Mouse (Mus musculus): ENCODE measurements at regions not wholly inside any gene's neighbourhood (a gene's known extent, or its start where the extent isn't known, plus 50 kb on each side); places are given as distances from the start of the nearest gene placed in this dataset.
"Not testable (repeated sequence)": the region's sequence is repeated elsewhere in the genome, so short reads cannot be mapped to it uniquely, and the experiment has no call there.

DNA sequence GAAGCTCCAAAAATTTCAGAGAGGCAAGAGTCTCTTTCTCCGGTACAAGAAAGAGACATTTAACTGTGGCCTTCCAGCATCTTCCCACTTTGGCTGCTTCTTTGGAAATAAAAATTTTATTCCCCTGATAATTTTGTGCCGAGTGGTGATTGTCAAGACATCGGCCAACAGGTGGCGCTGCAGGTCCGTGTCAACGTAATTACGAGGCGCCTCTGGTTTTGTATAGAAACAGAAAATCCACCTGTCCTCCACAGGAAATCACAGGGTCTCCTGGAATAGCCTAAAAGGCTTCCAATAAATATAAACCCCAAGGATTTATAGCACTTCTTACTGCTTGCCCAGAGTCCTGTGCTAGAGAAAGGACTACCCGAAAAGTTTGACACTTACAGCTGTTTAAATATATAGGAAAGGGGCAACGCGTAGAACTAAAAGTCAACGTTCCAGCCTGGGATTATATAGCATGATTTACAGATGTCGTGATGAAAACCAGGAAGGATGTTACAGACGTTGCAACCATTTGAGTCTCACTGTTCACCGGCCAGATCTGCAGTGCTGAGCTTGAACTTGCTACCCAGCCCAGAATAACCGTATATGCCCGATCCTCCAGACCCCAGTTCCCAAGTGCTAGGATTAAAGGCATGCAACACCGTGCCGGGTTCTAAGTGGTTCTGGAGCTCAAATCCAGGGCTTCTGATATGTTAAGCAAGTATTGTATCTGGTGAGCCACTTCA lies 251.3 kb upstream of the Tgfbr2 start:
- peak; percentile 93 to 95 for DNase-seq

GRCm38 (mm10) chr9:116425400-116425799 lies 250.2 kb upstream of the Tgfbr2 start:
- not testable (repeated sequence) for DNase-seq

- DNase-seq: peak in 1 of 2 experiments; percentile 9
Observed at GRCm38 (mm10) chr9:116415021-116415420, 239.9 kb upstream of the Tgfbr2 start.

- peak in 1 of 2 experiments; percentile 22 for DNase-seq
Observed at GRCm38 (mm10) chr9:116411067-116411466, 235.9 kb upstream of the Tgfbr2 start.

GRCm38 (mm10) chr9:116410461-116410860 lies 235.3 kb upstream of the Tgfbr2 start:
- DNase-seq: no peak

- no peak for DNase-seq
Observed at GRCm38 (mm10) chr9:116408116-116408515, 233.0 kb upstream of the Tgfbr2 start.

DNA sequence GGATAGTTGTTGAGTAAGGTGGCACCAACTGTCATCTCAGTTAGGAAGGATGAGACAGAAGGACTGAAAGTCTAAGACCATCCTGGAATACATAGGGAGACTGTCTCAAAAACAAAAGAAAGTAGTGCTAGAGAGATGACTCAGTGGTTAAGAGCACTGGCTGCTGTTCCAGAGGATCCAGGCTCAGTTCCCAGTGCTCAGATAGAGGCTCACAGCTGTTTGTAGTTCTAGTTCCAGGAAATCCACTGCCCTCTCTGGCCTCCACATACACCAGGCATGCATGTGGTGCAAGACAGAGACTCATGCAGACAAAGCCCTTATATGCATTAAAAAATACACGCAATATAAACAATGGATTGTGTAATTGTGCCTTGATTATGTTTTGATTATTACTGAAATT lies 229.9 kb upstream of the Tgfbr2 start:
- DNase-seq: no peak

GRCm38 (mm10) chr9:116401821-116402220 lies 226.7 kb upstream of the Tgfbr2 start:
- DNase-seq: peak; percentile 21 to 31

DNA sequence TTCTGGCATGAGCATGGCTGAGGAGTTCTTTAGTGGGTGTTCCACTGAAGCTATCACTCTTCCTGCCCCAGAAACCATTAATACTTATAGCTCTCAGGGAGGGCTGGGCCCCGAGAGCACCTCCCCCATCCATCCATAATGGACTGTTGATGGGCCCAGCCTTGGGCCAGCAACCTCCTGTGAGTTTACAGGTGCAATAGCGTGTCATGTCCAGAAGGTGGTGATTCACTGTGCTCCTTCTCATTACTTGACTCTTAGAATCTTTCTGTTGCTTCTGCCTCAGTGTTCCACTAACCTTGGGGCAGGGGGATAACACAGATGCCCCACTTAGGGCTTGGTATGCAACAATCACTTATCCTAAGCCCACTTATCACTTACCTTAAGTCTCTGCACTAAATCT lies 225.1 kb upstream of the Tgfbr2 start:
- DNase-seq: no peak

DNA sequence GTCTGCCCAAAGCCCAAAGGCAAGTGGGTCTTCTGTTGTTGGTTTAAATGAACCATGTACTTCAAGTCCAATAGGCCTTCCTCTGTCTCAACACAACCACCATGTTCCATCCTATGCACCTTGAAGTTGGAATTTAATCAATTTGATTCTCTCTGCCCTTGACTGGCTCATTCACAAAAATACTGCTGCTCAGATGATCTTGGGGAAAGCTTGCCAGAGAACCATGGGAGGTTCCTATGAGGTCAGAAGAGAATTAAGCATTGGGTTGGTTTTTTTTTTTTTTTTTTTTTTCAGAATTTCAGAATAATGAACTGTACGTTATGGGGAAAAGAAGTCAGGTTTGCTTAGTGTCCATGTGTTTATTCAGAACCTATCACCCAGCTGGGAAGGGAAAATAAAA lies 224.1 kb upstream of the Tgfbr2 start:
- no peak for DNase-seq

DNA sequence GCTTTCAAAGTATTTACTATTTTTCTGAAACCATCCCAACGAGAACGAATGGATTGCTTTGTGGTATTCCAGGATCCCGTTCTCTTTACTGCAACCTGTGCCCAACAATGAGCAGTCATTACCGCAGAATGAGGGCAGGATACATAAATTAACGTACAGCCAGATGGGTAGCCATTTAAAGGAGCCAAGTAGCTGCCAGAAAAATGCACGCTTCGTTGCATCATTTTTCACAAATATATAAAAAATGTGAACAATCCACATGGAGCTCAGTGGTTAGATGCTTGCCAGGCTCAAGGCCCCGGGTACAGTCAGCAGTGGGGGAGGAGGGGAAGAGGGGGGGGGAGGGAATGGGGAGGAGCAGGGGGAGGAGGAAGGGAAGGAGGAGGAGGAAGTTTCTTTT lies 217.1 kb upstream of the Tgfbr2 start:
- no peak for DNase-seq

- no peak for DNase-seq
Observed at GRCm38 (mm10) chr9:116389781-116390180, 214.6 kb upstream of the Tgfbr2 start.

- no peak for DNase-seq
Observed at GRCm38 (mm10) chr9:116388863-116389262, 213.7 kb upstream of the Tgfbr2 start.

DNA sequence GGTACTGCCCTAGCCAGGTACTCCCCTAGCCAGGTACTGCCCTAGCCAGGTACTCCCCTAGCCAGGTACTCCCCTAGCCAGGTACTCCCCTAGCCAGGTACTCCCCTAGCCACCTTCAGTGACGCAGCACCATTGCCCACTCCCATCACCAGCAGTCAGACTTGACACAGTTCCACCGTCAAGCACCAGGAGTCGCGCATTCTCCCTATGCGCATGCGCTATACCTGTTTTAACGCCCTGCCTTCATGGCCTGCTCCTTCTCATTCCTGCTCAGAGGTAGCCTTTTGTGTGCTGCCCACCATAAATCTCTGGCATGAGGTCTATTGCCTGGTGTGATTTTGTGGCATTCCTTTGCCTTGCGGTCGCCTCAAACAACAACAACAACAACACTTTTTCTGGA lies 212.9 kb upstream of the Tgfbr2 start:
- no peak for DNase-seq

DNA sequence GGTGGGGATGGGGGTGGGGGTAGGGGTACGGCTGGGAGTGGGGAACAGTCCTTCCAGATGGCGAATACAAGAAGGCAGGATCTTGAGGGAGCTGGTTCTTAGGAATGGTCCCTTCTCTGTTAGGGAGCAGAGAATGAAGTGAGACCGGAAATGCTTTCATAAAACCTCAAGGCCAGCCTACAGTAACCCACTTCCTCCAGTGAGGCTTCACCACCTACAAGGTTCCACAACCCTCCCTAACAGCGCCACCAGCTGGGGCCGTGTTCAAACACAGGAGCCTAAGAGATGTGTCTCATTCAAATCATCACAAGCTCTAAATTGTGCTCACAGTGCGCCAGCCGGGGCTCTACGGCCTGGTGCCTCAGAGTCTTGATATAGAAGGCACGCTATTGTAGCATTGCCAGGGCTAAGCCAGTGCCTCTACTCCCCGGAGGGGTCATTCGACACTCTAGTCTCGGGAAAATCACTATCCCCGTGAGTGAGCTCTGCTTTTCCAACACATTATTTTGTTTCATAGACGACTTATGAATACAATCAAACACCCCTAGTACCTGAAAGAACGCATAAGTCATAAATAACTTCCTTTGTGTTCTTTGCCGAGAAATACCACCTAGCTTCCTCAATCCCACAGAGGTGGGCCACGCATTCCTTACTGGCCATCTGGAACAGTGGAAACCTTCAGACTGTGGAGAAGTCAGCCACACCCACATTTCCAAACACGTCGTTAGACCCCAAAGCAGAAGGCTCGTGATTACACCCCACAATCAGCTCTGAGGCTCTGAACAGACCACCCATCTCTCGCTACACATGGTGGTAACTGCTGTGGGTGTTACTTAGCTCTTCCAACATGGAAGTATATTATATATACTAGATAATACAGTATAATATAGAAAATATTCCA lies 209.3 kb upstream of the Tgfbr2 start:
- DNase-seq: peak; percentile 91 to 94

- peak; percentile 60 to 76 for DNase-seq
Observed at GRCm38 (mm10) chr9:116383411-116384101, 208.4 kb upstream of the Tgfbr2 start.

GRCm38 (mm10) chr9:116377706-116378105 lies 202.5 kb upstream of the Tgfbr2 start:
- no peak for DNase-seq

DNA sequence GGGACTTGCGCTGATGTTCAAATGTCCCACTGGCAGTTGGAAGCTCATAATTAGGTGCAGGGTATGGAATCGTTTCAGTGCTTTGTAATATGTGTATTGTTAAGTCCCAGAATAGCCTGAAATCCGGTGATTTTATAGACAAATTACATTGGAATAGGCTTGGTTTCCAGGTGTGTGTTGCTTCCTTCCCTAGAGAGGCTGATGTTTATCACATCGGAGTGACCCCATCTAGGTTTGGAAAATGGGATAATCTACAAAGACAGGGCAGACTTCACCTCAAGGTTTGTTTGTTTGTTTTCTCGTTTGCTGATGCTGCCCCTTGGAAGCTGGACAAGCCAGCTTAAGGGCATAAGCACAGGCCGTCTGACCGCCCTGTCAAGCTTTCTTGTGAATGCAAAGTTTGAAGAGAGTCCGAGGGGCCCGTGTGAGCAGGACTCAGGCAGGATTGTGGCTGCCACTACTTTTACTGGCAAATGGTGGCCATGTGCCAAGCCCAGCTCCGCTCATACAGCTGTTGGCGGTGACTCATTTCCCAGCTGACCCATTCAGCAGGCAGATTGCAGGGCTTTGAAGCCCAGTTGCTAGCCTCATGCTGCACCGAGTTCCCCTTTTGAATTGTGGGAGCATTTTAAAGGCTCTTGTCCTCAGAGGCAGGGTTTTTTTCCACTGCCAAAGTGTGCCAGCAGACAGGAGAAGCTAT lies 200.6 kb upstream of the Tgfbr2 start:
- peak; percentile 74 to 80 for DNase-seq

DNA sequence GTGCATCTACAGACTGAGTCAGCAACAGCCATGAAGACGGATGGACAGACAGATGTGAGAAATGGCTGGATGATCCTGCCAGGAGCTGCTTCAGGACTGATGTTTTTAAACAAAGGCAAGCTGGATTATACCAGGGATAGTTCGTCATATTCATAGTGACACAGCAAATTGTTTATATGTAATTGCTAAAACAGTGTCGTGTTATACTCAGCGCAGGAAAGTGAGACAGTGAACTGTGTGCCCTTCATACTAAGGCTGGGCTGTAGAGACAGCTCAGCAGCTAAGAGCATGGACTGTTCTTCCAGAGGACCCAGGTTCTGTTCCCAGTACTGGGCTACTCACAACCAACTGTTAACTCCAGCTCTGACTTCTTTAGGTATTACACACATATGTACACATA lies 199.2 kb upstream of the Tgfbr2 start:
- no peak for DNase-seq

GRCm38 (mm10) chr9:116373396-116373795 lies 198.2 kb upstream of the Tgfbr2 start:
- DNase-seq: no peak

GRCm38 (mm10) chr9:116369059-116369718 lies 194.0 kb upstream of the Tgfbr2 start:
- no peak for DNase-seq

GRCm38 (mm10) chr9:116366713-116367112 lies 191.6 kb upstream of the Tgfbr2 start:
- DNase-seq: no peak

All from kidney, postnatal 4 days (tissue).